Mouse (Mus musculus): ENCODE measurements around the gene Tmigd3. TPM values are rescaled to one million over a fixed set of nuclear protein-coding genes. Genes with fewer than 3 reads are reported as not detected.
A peak's percentile ranks its signal among the peaks of the same experiment; 100 is the strongest.

Tmigd3 gene
- total RNA-seq, 2 experiments from 2014 or later = 0.37 to 1.1 TPM

GRCm38 (mm10) chr3:105898861-105899260 lies 28.2 kb downstream of the Tmigd3 start:
- no peak overlapping the region for H3K4me3 ChIP-seq
- DNase-seq (ENCODE audit: low spot score in 2 of 2) = no peak
- no peak for TF ChIP-seq CTCF (conservative IDR thresholded peaks at IDR 0.05)
- H3K27ac ChIP-seq = no peak overlapping the region

GRCm38 (mm10) chr3:105899394-105900147 lies 28.9 kb downstream of the Tmigd3 start:
- TF ChIP-seq CTCF (conservative IDR thresholded peaks at IDR 0.05) = peak; percentile 99
- peak; percentile 76 to 89 for DNase-seq (ENCODE audit: low spot score in 2 of 2)
- no peak overlapping the region for H3K27ac ChIP-seq

GRCm38 (mm10) chr3:105900266-105900665 lies 29.6 kb downstream of the Tmigd3 start:
- DNase-seq (ENCODE audit: low spot score in 2 of 2) = no peak
- TF ChIP-seq CTCF (conservative IDR thresholded peaks at IDR 0.05) = no peak
- no peak overlapping the region for H3K4me3 ChIP-seq
- H3K27ac ChIP-seq = no peak overlapping the region

More at GRCm38 (mm10) chr3:105899394-105900147, 28.9 kb downstream of the Tmigd3 start:
- H3K4me3 ChIP-seq = no peak overlapping the region

- DNase-seq (ENCODE audit: low spot score in 2 of 2) = no peak
- Histone ChIP-seq H3K27ac (no peak overlapping the region), H3K4me3 (no peak overlapping the region)
- no peak for TF ChIP-seq CTCF (conservative IDR thresholded peaks at IDR 0.05)
Observed at GRCm38 (mm10) chr3:105900716-105901115, 30.0 kb downstream of the Tmigd3 start.

GRCm38 (mm10) chr3:105901468-105901867 lies 30.8 kb downstream of the Tmigd3 start:
- no peak for TF ChIP-seq CTCF (conservative IDR thresholded peaks at IDR 0.05)
- no peak for DNase-seq (ENCODE audit: low spot score in 2 of 2)
- Histone ChIP-seq H3K4me3 (no peak overlapping the region), H3K27ac (no peak overlapping the region)

GRCm38 (mm10) chr3:105904213-105904612 lies 33.5 kb downstream of the Tmigd3 start:
- Histone ChIP-seq H3K27ac (no peak overlapping the region), H3K4me3 (no peak overlapping the region)
- TF ChIP-seq CTCF (conservative IDR thresholded peaks at IDR 0.05) = no peak
- DNase-seq (ENCODE audit: low spot score in 2 of 2) = no peak

- TF ChIP-seq CTCF (conservative IDR thresholded peaks at IDR 0.05) = no peak
- Histone ChIP-seq H3K27ac (no peak overlapping the region), H3K4me3 (no peak overlapping the region)
- DNase-seq (ENCODE audit: low spot score in 2 of 2) = no peak
Observed at GRCm38 (mm10) chr3:105904721-105905120, 34.0 kb downstream of the Tmigd3 start.

GRCm38 (mm10) chr3:105907956-105908655 lies 37.4 kb downstream of the Tmigd3 start:
- H3K27ac ChIP-seq = no peak overlapping the region
- TF ChIP-seq CTCF (conservative IDR thresholded peaks at IDR 0.05) = no peak
- no peak for DNase-seq (ENCODE audit: low spot score in 2 of 2)
- H3K4me3 ChIP-seq = no peak overlapping the region

GRCm38 (mm10) chr3:105908976-105909375 lies 38.3 kb downstream of the Tmigd3 start:
- DNase-seq (ENCODE audit: low spot score in 2 of 2) = no peak
- H3K4me3 ChIP-seq = no peak overlapping the region
- H3K27ac ChIP-seq = no peak overlapping the region
- no peak for TF ChIP-seq CTCF (conservative IDR thresholded peaks at IDR 0.05)

GRCm38 (mm10) chr3:105910519-105911190 lies 40.0 kb downstream of the Tmigd3 start:
- Histone ChIP-seq H3K27ac (peak overlapping the region; percentile 28; the same call in 1 of the 2 replicates), H3K4me3 (no peak overlapping the region)
- TF ChIP-seq CTCF (conservative IDR thresholded peaks at IDR 0.05) = no peak
- no peak for DNase-seq (ENCODE audit: low spot score in 2 of 2)

- no peak for DNase-seq (ENCODE audit: low spot score in 2 of 2)
- Histone ChIP-seq H3K4me3 (no peak overlapping the region), H3K27ac (no peak overlapping the region)
- TF ChIP-seq CTCF (conservative IDR thresholded peaks at IDR 0.05) = no peak
Observed at GRCm38 (mm10) chr3:105912097-105912880, 41.6 kb downstream of the Tmigd3 start.

Measured in layer of hippocampus, adult 2 months (tissue).